Mouse (Mus musculus) limb, embryonic 15.5 days (tissue): ENCODE results near the gene Lypd6. TPM values are rescaled to one million over a fixed set of nuclear protein-coding genes. Genes with fewer than 3 reads are reported as not detected.
A peak's percentile ranks its signal among the peaks of the same experiment; 100 is the strongest.

Experiments used
- ATAC-seq: fragments of 200-750 bp; cut with Nextera tagmentation; 2 replicates; pipeline ENCODE4 v1.8.0; 2017; ENCODE audit warnings: low read depth, moderate TSS enrichment; ENCODE audit not compliant: insufficient number of reproducible peaks, low FRiP score, low TSS enrichment
- H3K27ac ChIP-seq: fragments of 300-500 bp; sonication (generic); 2 replicates; pipeline ENCODE4 v1.5.1; 2015; ENCODE audit warnings: moderate library complexity, mild to moderate bottlenecking, inconsistent platforms
- H3K27me3 ChIP-seq: fragments of 300-500 bp; sonication (generic); 2 replicates; pipeline ENCODE4 v1.6.1; 2015; ENCODE audit warnings: inconsistent platforms
- H3K36me3 ChIP-seq: fragments of 300-500 bp; sonication (generic); 2 replicates; pipeline ENCODE4 v1.6.1; 2015; ENCODE audit warnings: inconsistent platforms
- H3K4me1 ChIP-seq: fragments of 300-500 bp; sonication (generic); 2 replicates; pipeline ENCODE4 v1.6.1; 2015; ENCODE audit warnings: inconsistent platforms
- H3K4me2 ChIP-seq: fragments of 300-500 bp; sonication (generic); 2 replicates; pipeline ENCODE4 v1.6.1; 2015; ENCODE audit warnings: mild to moderate bottlenecking, inconsistent platforms
- H3K4me3 ChIP-seq: fragments of 300-500 bp; sonication (generic); 2 replicates; pipeline ENCODE4 v1.5.1; 2015; ENCODE audit warnings: mild to moderate bottlenecking, inconsistent platforms
- H3K9ac ChIP-seq: fragments of 300-500 bp; sonication (generic); 2 replicates; pipeline ENCODE4 v1.6.1; 2015; ENCODE audit warnings: inconsistent platforms
- H3K9me3 ChIP-seq: fragments of 300-500 bp; sonication (generic); 2 replicates; pipeline ENCODE4 v1.6.1; 2016; ENCODE audit warnings: inconsistent platforms
- WGBS: fragments of 180-500 bp; shearing (Covaris S2); methylation state at CpG from one replicate; pipeline ENCODE4 v1.1.7; 2015; 5-methylcytosine and 5-hydroxymethylcytosine counted together
- polyA plus RNA-seq: library from polyadenylated mRNA; unstranded; fragments of >200 nt; fragmentation: Nextera tagmentation; extraction: Ambion mirVana; gene quantifications from 2 replicates; pipeline ENCODE4 v1.2.1, GENCODE M21; 2015

Lypd6 gene
- polyA plus RNA-seq, 1 experiment from 2014 or later = 13.2 TPM

- no peaks in the 10 kb centered on the region for H3K27me3 ChIP-seq
- no peak overlapping the region for H3K4me2 ChIP-seq
- 59% methylated on average over 13 of the region's 13 CpGs for WGBS
- H3K4me1 ChIP-seq = peaks cover 3% of the 10 kb centered on the region; the same call in 1 of the 2 replicates
- H3K4me3 ChIP-seq = no peak overlapping the region
- H3K9ac ChIP-seq = no peak overlapping the region
- no peak overlapping the region for H3K27ac ChIP-seq
- no peak for ATAC-seq
- H3K36me3 ChIP-seq = no peaks in the 10 kb centered on the region
- no peaks in the 10 kb centered on the region for H3K9me3 ChIP-seq
These were observed 3.5 kb downstream of the Lypd6 start for GRCm38 (mm10) chr2:50069571-50070295.

- 83% methylated on average over 4 of the region's 4 CpGs for WGBS
- no peak overlapping the region for H3K9ac ChIP-seq
- H3K4me2 ChIP-seq = no peak overlapping the region
- no peaks in the 10 kb centered on the region for H3K9me3 ChIP-seq
- H3K27ac ChIP-seq = no peak overlapping the region
- no peaks in the 10 kb centered on the region for H3K4me1 ChIP-seq
- H3K4me3 ChIP-seq = no peak overlapping the region
- no peak for ATAC-seq
- no peaks in the 10 kb centered on the region for H3K27me3 ChIP-seq
- H3K36me3 ChIP-seq = no peaks in the 10 kb centered on the region
These were observed 5.9 kb downstream of the Lypd6 start for GRCm38 (mm10) chr2:50072158-50072557.

- ATAC-seq = no peak
- Histone ChIP-seq H3K4me3 (no peak overlapping the region), H3K9ac (no peak overlapping the region), H3K4me1 (no peaks in the 10 kb centered on the region), H3K36me3 (no peaks in the 10 kb centered on the region), H3K9me3 (no peaks in the 10 kb centered on the region), H3K27ac (no peak overlapping the region), H3K27me3 (no peaks in the 10 kb centered on the region), H3K4me2 (no peak overlapping the region)
- WGBS = 49% methylated on average over 3 of the region's 3 CpGs
These were observed 18.5 kb downstream of the Lypd6 start for GRCm38 (mm10) chr2:50084746-50085145.

- Histone ChIP-seq H3K4me2 (no peak overlapping the region), H3K27me3 (no peaks in the 10 kb centered on the region), H3K36me3 (no peaks in the 10 kb centered on the region), H3K4me1 (no peaks in the 10 kb centered on the region), H3K4me3 (no peak overlapping the region), H3K27ac (no peak overlapping the region), H3K9me3 (no peaks in the 10 kb centered on the region), H3K9ac (no peak overlapping the region)
- 36% methylated on average over 3 of the region's 3 CpGs for WGBS
- no peak for ATAC-seq
These were observed 21.5 kb downstream of the Lypd6 start for GRCm38 (mm10) chr2:50087761-50088160.

- no peak for ATAC-seq
These were observed 30.1 kb downstream of the Lypd6 start for GRCm38 (mm10) chr2:50096336-50096735.

GRCm38 (mm10) chr2:50100364-50101151 lies 34.3 kb downstream of the Lypd6 start:
- Histone ChIP-seq H3K9ac (no peak overlapping the region), H3K4me1 (peaks cover 10% of the 10 kb centered on the region), H3K4me3 (no peak overlapping the region), H3K4me2 (no peak overlapping the region), H3K36me3 (no peaks in the 10 kb centered on the region), H3K9me3 (no peaks in the 10 kb centered on the region), H3K27me3 (no peaks in the 10 kb centered on the region), H3K27ac (peak overlapping the region; percentile 30; the same call in 1 of the 2 replicates)
- no peak for ATAC-seq
- WGBS = 27% methylated on average over 9 of the region's 9 CpGs

More at GRCm38 (mm10) chr2:50096336-50096735, 30.1 kb downstream of the Lypd6 start:
- H3K4me1 ChIP-seq = peaks cover 10% of the 10 kb centered on the region
- no peak overlapping the region for H3K4me3 ChIP-seq
- WGBS = 43% methylated on average over 3 of the region's 3 CpGs
- no peaks in the 10 kb centered on the region for H3K27me3 ChIP-seq
- no peaks in the 10 kb centered on the region for H3K36me3 ChIP-seq
- H3K9ac ChIP-seq = no peak overlapping the region
- H3K4me2 ChIP-seq = no peak overlapping the region
- H3K27ac ChIP-seq = no peak overlapping the region
- no peaks in the 10 kb centered on the region for H3K9me3 ChIP-seq

- Histone ChIP-seq H3K27ac (no peak overlapping the region), H3K4me3 (no peak overlapping the region), H3K36me3 (no peaks in the 10 kb centered on the region), H3K27me3 (no peaks in the 10 kb centered on the region), H3K9me3 (no peaks in the 10 kb centered on the region), H3K4me2 (no peak overlapping the region), H3K9ac (no peak overlapping the region), H3K4me1 (peaks cover 10% of the 10 kb centered on the region)
- no peak for ATAC-seq
- 73% methylated on average over 1 of the region's 1 CpGs for WGBS
These were observed 34.9 kb downstream of the Lypd6 start for GRCm38 (mm10) chr2:50101152-50101450.

- H3K9ac ChIP-seq = no peak overlapping the region
- no peaks in the 10 kb centered on the region for H3K9me3 ChIP-seq
- 69% methylated on average over 7 of the region's 7 CpGs for WGBS
- no peak overlapping the region for H3K4me3 ChIP-seq
- no peaks in the 10 kb centered on the region for H3K27me3 ChIP-seq
- peaks cover 7% of the 10 kb centered on the region for H3K4me1 ChIP-seq
- no peaks in the 10 kb centered on the region for H3K36me3 ChIP-seq
- no peak overlapping the region for H3K4me2 ChIP-seq
- no peak overlapping the region for H3K27ac ChIP-seq
- ATAC-seq = no peak
These were observed 37.7 kb downstream of the Lypd6 start for GRCm38 (mm10) chr2:50103850-50104503.

- H3K9me3 ChIP-seq = no peaks in the 10 kb centered on the region
- H3K9ac ChIP-seq = no peak overlapping the region
- no peaks in the 10 kb centered on the region for H3K36me3 ChIP-seq
- H3K27ac ChIP-seq = no peak overlapping the region
- H3K27me3 ChIP-seq = no peaks in the 10 kb centered on the region
- no peak overlapping the region for H3K4me2 ChIP-seq
- no peak overlapping the region for H3K4me3 ChIP-seq
- no peak for ATAC-seq
- WGBS = 59% methylated on average over 3 of the region's 3 CpGs
- H3K4me1 ChIP-seq = peaks cover 10% of the 10 kb centered on the region
These were observed 39.4 kb downstream of the Lypd6 start for GRCm38 (mm10) chr2:50105590-50105989.

GRCm38 (mm10) chr2:50105992-50106391 lies 39.8 kb downstream of the Lypd6 start:
- no peaks in the 10 kb centered on the region for H3K36me3 ChIP-seq
- WGBS = 81% methylated on average over 3 of the region's 3 CpGs
- H3K27me3 ChIP-seq = no peaks in the 10 kb centered on the region
- H3K9me3 ChIP-seq = no peaks in the 10 kb centered on the region
- H3K27ac ChIP-seq = no peak overlapping the region
- H3K4me3 ChIP-seq = no peak overlapping the region
- no peak overlapping the region for H3K4me2 ChIP-seq
- no peak for ATAC-seq
- H3K4me1 ChIP-seq = peaks cover 10% of the 10 kb centered on the region
- no peak overlapping the region for H3K9ac ChIP-seq

GRCm38 (mm10) chr2:50106879-50107278 lies 40.6 kb downstream of the Lypd6 start:
- Histone ChIP-seq H3K4me1 (peaks cover 7% of the 10 kb centered on the region), H3K9ac (no peak overlapping the region), H3K4me3 (no peak overlapping the region), H3K27ac (no peak overlapping the region), H3K9me3 (no peaks in the 10 kb centered on the region), H3K27me3 (no peaks in the 10 kb centered on the region), H3K4me2 (no peak overlapping the region), H3K36me3 (no peaks in the 10 kb centered on the region)
- ATAC-seq = no peak
- 80% methylated on average over 3 of the region's 3 CpGs for WGBS

- Histone ChIP-seq H3K9me3 (no peaks in the 10 kb centered on the region), H3K4me1 (peaks cover 7% of the 10 kb centered on the region), H3K36me3 (no peaks in the 10 kb centered on the region), H3K27ac (peak overlapping the region; percentile 22; the same call in 1 of the 2 replicates), H3K27me3 (no peaks in the 10 kb centered on the region), H3K4me3 (no peak overlapping the region), H3K4me2 (no peak overlapping the region), H3K9ac (no peak overlapping the region)
- no peak for ATAC-seq
- 51% methylated on average over 10 of the region's 10 CpGs for WGBS
These were observed 43.9 kb downstream of the Lypd6 start for GRCm38 (mm10) chr2:50110167-50110566.
